In genomic region chrX:85573532-85574181, GRCm38 (mm10) we compare ENCODE assay signal across 7 mouse cellular contexts. TPM values are rescaled to one million over a fixed set of nuclear protein-coding genes. Genes with fewer than 3 reads are reported as not detected.
A peak's percentile ranks its signal among the peaks of the same experiment; 100 is the strongest.
DNase-seq lines count a peak whose midpoint lies in the region; ATAC-seq lines count a peak whose summit lies in the region.

Gene Tab3 (plus strand): TSS chrX:85574022.

- H3K9me3 ChIP-seq in embryonic facial prominence, embryonic 11.5 days (replicated peaks; ENCODE audit: control insufficient read depth, low read length) = no peaks in the 10 kb centered on the region
- no peaks in the 10 kb centered on the region for H3K9me3 ChIP-seq in limb, embryonic 10.5 days (replicated peaks)
- H3K9me3 ChIP-seq in midbrain, embryonic 13.5 days = no peaks in the 10 kb centered on the region

- peak within 1 kb of the TSS; percentile 72 for H3K9ac ChIP-seq in embryonic facial prominence, embryonic 11.5 days (replicated peaks; ENCODE audit: low read length)
- peak within 1 kb of the TSS; percentile 73 for H3K9ac ChIP-seq in midbrain, embryonic 13.5 days (replicated peaks)

- H3K4me1 ChIP-seq in embryonic facial prominence, embryonic 11.5 days (ENCODE audit: control insufficient read depth, insufficient read depth, low read length) = no peaks in the 10 kb centered on the region
- no peaks in the 10 kb centered on the region for H3K4me1 ChIP-seq in limb, embryonic 10.5 days
- H3K4me1 ChIP-seq in midbrain, embryonic 13.5 days (replicated peaks) = peaks cover 13% of the 10 kb centered on the region

- DNase-seq in adrenal gland, postnatal 14 days = peak; percentile 96
- DNase-seq in embryonic facial prominence, embryonic 11.5 days (ENCODE audit: low spot score) = peak; percentile 93
- DNase-seq in kidney, adult 11 months = peak; percentile 98
- peak; percentile 89 for DNase-seq in limb, embryonic 10.5 days (ENCODE audit: low spot score)
- DNase-seq in spleen, adult 12 weeks (ENCODE audit: low spot score) = peak; percentile 91

- whole genome bisulfite sequencing in embryonic facial prominence, embryonic 11.5 days = 19% methylated on average over 39 of the region's 64 CpGs
- 16% methylated on average over 45 of the region's 64 CpGs for WGBS in limb, embryonic 10.5 days
- 28% methylated on average over 38 of the region's 64 CpGs for WGBS in midbrain, embryonic 13.5 days

- no peak within 1 kb of the TSS for H3K27ac ChIP-seq in embryonic facial prominence, embryonic 11.5 days (replicated peaks; ENCODE audit: low read depth, low read length)
- peak within 1 kb of the TSS; percentile 92 for H3K27ac ChIP-seq in limb, embryonic 10.5 days
- H3K27ac ChIP-seq in midbrain, embryonic 13.5 days = peak within 1 kb of the TSS; percentile 67

- H3K4me2 ChIP-seq in embryonic facial prominence, embryonic 11.5 days (ENCODE audit: low read depth, low read length) = peak within 1 kb of the TSS; percentile 38
- peak within 1 kb of the TSS; percentile 57 for H3K4me2 ChIP-seq in midbrain, embryonic 13.5 days (replicated peaks)

- peak within 1 kb of the TSS; percentile 61 for H3K4me3 ChIP-seq in embryonic facial prominence, embryonic 11.5 days (ENCODE audit: low read depth, low read length)
- H3K4me3 ChIP-seq in limb, embryonic 10.5 days = peak within 1 kb of the TSS; percentile 69
- peak within 1 kb of the TSS; percentile 64 for H3K4me3 ChIP-seq in midbrain, embryonic 13.5 days (replicated peaks)

- no peaks in the 10 kb centered on the region for H3K27me3 ChIP-seq in embryonic facial prominence, embryonic 11.5 days (ENCODE audit: control insufficient read depth, insufficient read depth, low read length)
- H3K27me3 ChIP-seq in limb, embryonic 10.5 days (ENCODE audit: low read depth, poor library complexity, severe bottlenecking) = peaks cover 14% of the 10 kb centered on the region
- no peaks in the 10 kb centered on the region; the same call in 1 of the 2 replicates for H3K27me3 ChIP-seq in midbrain, embryonic 13.5 days

- H3K36me3 ChIP-seq in embryonic facial prominence, embryonic 11.5 days (replicated peaks; ENCODE audit: control insufficient read depth, insufficient read depth, low read depth, low read length) = no peaks in the 10 kb centered on the region
- H3K36me3 ChIP-seq in limb, embryonic 10.5 days = no peaks in the 10 kb centered on the region
- no peaks in the 10 kb centered on the region for H3K36me3 ChIP-seq in midbrain, embryonic 13.5 days

- ATAC-seq in embryonic facial prominence, embryonic 11.5 days (replicated peaks; ENCODE audit: insufficient number of reproducible peaks, low FRiP score, low TSS enrichment, low read depth) = peak; percentile 98
- peak; percentile 97 for ATAC-seq in granulocyte monocyte progenitor cell, adult 5-6 weeks (replicated peaks; ENCODE audit: poor library complexity, severe bottlenecking)
- peak; percentile 99 for ATAC-seq in midbrain, embryonic 13.5 days

RNA-seq across cellular contexts. Expression of gene Tab3, which starts in this region (rescaled TPM):
- 9.0 and 11.0 TPM in 2 replicates for total RNA-seq in adrenal gland, postnatal 14 days (2021)
- polyA plus RNA-seq in embryonic facial prominence, embryonic 11.5 days (2014; fragmentation: Nextera tagmentation; extraction: Ambion mirVana) = 3.3 and 5.3 TPM in 2 replicates
- total RNA-seq in granulocyte monocyte progenitor cell, adult 5-6 weeks (2014; fragmentation: Nextera tagmentation) = 16.7 and 24.5 TPM in 2 replicates
- 6.3 and 6.5 TPM in 2 replicates for total RNA-seq in granulocyte monocyte progenitor cell, adult 5-6 weeks (2017)
- 4.0 and 4.1 TPM in 2 replicates for polyA plus RNA-seq in limb, embryonic 10.5 days (2016; fragmentation: Nextera tagmentation; extraction: Ambion mirVana)
- 6.6 TPM in 2 replicates for polyA plus RNA-seq in midbrain, embryonic 13.5 days (2015; fragmentation: Nextera tagmentation; extraction: Ambion mirVana)
